Mouse (Mus musculus) G1E (cell line): ENCODE data around the gene Cct8l1.

ENCODE experiments used
- CTCF ChIP-seq: IDR thresholded peaks from 2 replicates; pipeline ENCODE4 v1.5.1; 2012; ENCODE audit warnings: low read depth, low read length, inconsistent platforms, mixed read lengths
- GATA1 ChIP-seq: IDR thresholded peaks from 2 replicates; pipeline ENCODE4 v1.6.1; 2012; ENCODE audit warnings: borderline replicate concordance, low read length, inconsistent platforms, mixed read lengths

DNA sequence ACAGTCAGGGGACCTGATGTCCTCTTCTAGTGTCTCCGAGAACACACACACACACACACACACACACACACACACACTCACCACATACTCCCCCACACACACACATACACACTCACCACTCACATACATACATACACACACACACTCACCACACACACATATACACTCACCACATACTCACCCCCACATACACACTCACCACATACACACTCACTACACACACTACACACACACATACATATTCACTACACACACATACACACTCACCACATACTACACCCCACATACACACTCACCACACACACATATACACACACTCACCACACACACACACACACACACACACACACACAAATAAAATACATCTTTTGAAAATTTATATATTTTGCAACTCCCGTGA, 31.0 kb downstream of the Cct8l1 start:
- TF ChIP-seq GATA1 (no peak), CTCF (no peak)
